Mouse (Mus musculus): ENCODE data around the gene Acp6.

- TF ChIP-seq CTCF (IDR thresholded peaks at IDR 0.05; ENCODE audit: control insufficient read depth, insufficient read depth, insufficient replicate concordance, low read depth, low read length) (no peak), POLR2A (IDR thresholded peaks at IDR 0.05; ENCODE audit: control insufficient read depth, low read depth, low read length) (no peak)
These were observed 2.3 kb downstream of the Acp6 start for GRCm38 (mm10) chr3:97160908-97161307.
